Mouse (Mus musculus): ENCODE data around the gene Fat1. TPM values are rescaled to one million over a fixed set of nuclear protein-coding genes. Genes with fewer than 3 reads are reported as not detected.
A peak's percentile ranks its signal among the peaks of the same experiment; 100 is the strongest.

The Fat1 gene
- polyA plus RNA-seq, 1 experiment, result 11.5 TPM

- Histone ChIP-seq H3K79me2 (ENCODE audit: control insufficient read depth, insufficient read depth) (peaks cover 9% of the 10 kb centered on the region), H3K4me2 (ENCODE audit: low read depth) (no peak overlapping the region), H3K36me3 (ENCODE audit: control insufficient read depth, insufficient read depth) (peaks cover 23% of the 10 kb centered on the region), H3K27me3 (ENCODE audit: control insufficient read depth, insufficient read depth, insufficient read length) (no peaks in the 10 kb centered on the region), H3ac (ENCODE audit: control insufficient read depth, insufficient read length) (no peak overlapping the region), H3K4me3 (no peak overlapping the region)
- no peak for TF ChIP-seq TCF3 (IDR thresholded peaks at IDR 0.05; ENCODE audit: insufficient read length, low read depth)
- no peak for TF ChIP-seq SRF (IDR thresholded peaks at IDR 0.05; ENCODE audit: control insufficient read depth, insufficient read length, low read depth)
- no peak for TF ChIP-seq E2F4 (IDR thresholded peaks at IDR 0.05; ENCODE audit: insufficient read depth)
- TF ChIP-seq USF1 (IDR thresholded peaks at IDR 0.05; ENCODE audit: low read depth), result no peak
- TF ChIP-seq REST (IDR thresholded peaks at IDR 0.05; ENCODE audit: insufficient read depth, insufficient read length), result no peak
- no peak for TF ChIP-seq MYOD1 (IDR thresholded peaks at IDR 0.05; ENCODE audit: control insufficient read depth in 1 of 3, insufficient read length in 2 of 3, low read depth in 2 of 3)
- TF ChIP-seq POLR2AphosphoS2 (IDR thresholded peaks at IDR 0.05; ENCODE audit: insufficient read length, low read depth), result no peak
- no peak for TF ChIP-seq MYOG (IDR thresholded peaks at IDR 0.05; ENCODE audit: control insufficient read depth in 1 of 3, insufficient read depth in 1 of 3, insufficient read length in 2 of 3, low read depth in 2 of 3)
- TF ChIP-seq POLR2A (IDR thresholded peaks at IDR 0.05; ENCODE audit: insufficient read length, low read depth), result no peak
- TF ChIP-seq TCF12 (IDR thresholded peaks at IDR 0.05; ENCODE audit: insufficient read depth, poor library complexity, severe bottlenecking), result no peak
- no peak for TF ChIP-seq MAX (IDR thresholded peaks at IDR 0.05; ENCODE audit: low read depth)
Measured at GRCm38 (mm10) chr8:44993376-44993775, 58.1 kb downstream of the Fat1 start.

DNA sequence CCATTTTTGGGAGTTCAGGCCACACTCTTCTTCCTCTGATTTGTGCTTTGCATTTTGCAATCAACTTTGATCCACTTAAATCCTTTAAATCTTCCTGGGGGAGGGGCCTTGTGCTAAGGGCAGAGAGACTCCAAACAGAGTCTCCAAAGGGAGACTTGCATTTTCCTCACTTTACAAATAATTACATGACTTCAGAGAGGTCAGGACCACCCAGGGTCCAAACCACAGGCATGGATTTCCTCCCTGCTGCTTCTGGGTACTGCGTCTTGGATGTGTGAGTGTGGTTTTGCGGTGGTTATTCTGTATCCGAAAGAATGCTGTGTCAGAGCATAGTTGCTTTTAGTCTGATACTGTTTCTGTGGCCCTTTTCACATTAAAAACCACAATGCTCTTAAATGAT, 61.2 kb downstream of the Fat1 start:
- TF ChIP-seq POLR2AphosphoS2 (IDR thresholded peaks at IDR 0.05; ENCODE audit: insufficient read length, low read depth) (no peak), MYOG (IDR thresholded peaks at IDR 0.05; ENCODE audit: control insufficient read depth in 1 of 3, insufficient read depth in 1 of 3, insufficient read length in 2 of 3, low read depth in 2 of 3) (peak in 1 of 3 experiments; percentile 15)
- peaks cover 9% of the 10 kb centered on the region for H3K79me2 ChIP-seq (ENCODE audit: control insufficient read depth, insufficient read depth)
- no peak overlapping the region for H3K4me3 ChIP-seq
- no peaks in the 10 kb centered on the region for H3K27me3 ChIP-seq (ENCODE audit: control insufficient read depth, insufficient read depth, insufficient read length)
- H3K4me2 ChIP-seq (ENCODE audit: low read depth), result peak overlapping the region; percentile 59
- H3K36me3 ChIP-seq (ENCODE audit: control insufficient read depth, insufficient read depth), result no peaks in the 10 kb centered on the region
- no peak overlapping the region for H3ac ChIP-seq (ENCODE audit: control insufficient read depth, insufficient read length)

DNA sequence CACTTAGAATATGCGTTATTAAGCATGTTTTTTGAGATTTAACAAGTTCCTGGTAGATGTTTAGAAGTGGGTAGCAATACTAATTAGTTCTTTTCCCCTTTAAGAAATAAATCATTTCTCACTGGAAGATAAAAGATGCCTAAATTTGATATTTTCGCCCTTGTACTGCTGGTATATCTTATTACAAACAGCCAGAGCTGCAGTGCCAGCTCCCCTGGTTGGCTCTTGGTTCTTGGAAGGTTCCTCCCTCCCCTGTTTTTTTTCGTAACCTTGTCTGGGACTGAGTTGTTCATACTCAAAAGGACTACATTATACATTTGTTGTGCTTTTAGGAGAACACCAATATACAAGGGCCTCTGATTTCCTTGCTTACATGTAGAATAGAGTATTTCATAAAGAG, 62.1 kb downstream of the Fat1 start:
- Histone ChIP-seq H3K36me3 (ENCODE audit: control insufficient read depth, insufficient read depth) (no peaks in the 10 kb centered on the region), H3K79me2 (ENCODE audit: control insufficient read depth, insufficient read depth) (peaks cover 9% of the 10 kb centered on the region), H3K27me3 (ENCODE audit: control insufficient read depth, insufficient read depth, insufficient read length) (no peaks in the 10 kb centered on the region), H3K4me2 (ENCODE audit: low read depth) (peak overlapping the region; percentile 59), H3ac (ENCODE audit: control insufficient read depth, insufficient read length) (no peak overlapping the region), H3K4me3 (no peak overlapping the region)
- no peak for TF ChIP-seq MAX (IDR thresholded peaks at IDR 0.05; ENCODE audit: low read depth)
- no peak for TF ChIP-seq REST (IDR thresholded peaks at IDR 0.05; ENCODE audit: insufficient read depth, insufficient read length)
- no peak for TF ChIP-seq CEBPB (IDR thresholded peaks at IDR 0.05; ENCODE audit: insufficient read depth, poor library complexity, severe bottlenecking)
- no peak for TF ChIP-seq TCF12 (IDR thresholded peaks at IDR 0.05; ENCODE audit: insufficient read depth, poor library complexity, severe bottlenecking)
- TF ChIP-seq MYOG (IDR thresholded peaks at IDR 0.05; ENCODE audit: control insufficient read depth in 1 of 3, insufficient read depth in 1 of 3, insufficient read length in 2 of 3, low read depth in 2 of 3), result no peak

DNA sequence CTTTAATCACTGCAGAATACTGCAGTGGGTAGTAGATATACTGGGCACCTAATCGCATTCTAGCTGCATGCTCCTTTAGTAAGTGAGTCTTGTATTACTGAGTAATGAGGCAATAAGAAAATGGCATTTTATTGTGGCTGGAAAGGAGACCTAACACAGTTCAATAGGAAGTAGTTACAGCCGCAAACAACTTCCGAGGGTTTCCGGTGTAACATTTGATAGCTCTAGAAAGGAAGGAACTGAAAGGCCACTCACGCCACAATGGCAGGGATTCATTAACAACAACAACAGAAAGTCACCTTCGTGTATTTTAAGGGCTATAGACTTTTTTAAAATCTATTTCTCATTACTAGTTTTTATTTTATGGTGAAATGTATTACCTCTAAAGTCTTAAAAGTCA, 62.6 kb downstream of the Fat1 start:
- peaks cover 9% of the 10 kb centered on the region for H3K79me2 ChIP-seq (ENCODE audit: control insufficient read depth, insufficient read depth)
- no peaks in the 10 kb centered on the region for H3K27me3 ChIP-seq (ENCODE audit: control insufficient read depth, insufficient read depth, insufficient read length)
- H3K4me3 ChIP-seq, result no peak overlapping the region
- no peak overlapping the region for H3ac ChIP-seq (ENCODE audit: control insufficient read depth, insufficient read length)
- H3K36me3 ChIP-seq (ENCODE audit: control insufficient read depth, insufficient read depth), result no peaks in the 10 kb centered on the region
- no peak overlapping the region for H3K4me2 ChIP-seq (ENCODE audit: low read depth)
- TF ChIP-seq MYOD1 (IDR thresholded peaks at IDR 0.05; ENCODE audit: control insufficient read depth in 1 of 3, insufficient read length in 2 of 3, low read depth in 2 of 3), result no peak
- no peak for TF ChIP-seq MAX (IDR thresholded peaks at IDR 0.05; ENCODE audit: low read depth)
- no peak for TF ChIP-seq TCF12 (IDR thresholded peaks at IDR 0.05; ENCODE audit: insufficient read depth, poor library complexity, severe bottlenecking)
- no peak for TF ChIP-seq E2F4 (IDR thresholded peaks at IDR 0.05; ENCODE audit: insufficient read depth)
- no peak for TF ChIP-seq USF1 (IDR thresholded peaks at IDR 0.05; ENCODE audit: low read depth)
- TF ChIP-seq POLR2AphosphoS2 (IDR thresholded peaks at IDR 0.05; ENCODE audit: insufficient read length, low read depth), result no peak
- no peak for TF ChIP-seq SRF (IDR thresholded peaks at IDR 0.05; ENCODE audit: control insufficient read depth, insufficient read length, low read depth)
- no peak for TF ChIP-seq POLR2A (IDR thresholded peaks at IDR 0.05; ENCODE audit: insufficient read length, low read depth)
- no peak for TF ChIP-seq CEBPB (IDR thresholded peaks at IDR 0.05; ENCODE audit: insufficient read depth, poor library complexity, severe bottlenecking)
- TF ChIP-seq MYOG (IDR thresholded peaks at IDR 0.05; ENCODE audit: control insufficient read depth in 1 of 3, insufficient read depth in 1 of 3, insufficient read length in 2 of 3, low read depth in 2 of 3), result no peak

DNA sequence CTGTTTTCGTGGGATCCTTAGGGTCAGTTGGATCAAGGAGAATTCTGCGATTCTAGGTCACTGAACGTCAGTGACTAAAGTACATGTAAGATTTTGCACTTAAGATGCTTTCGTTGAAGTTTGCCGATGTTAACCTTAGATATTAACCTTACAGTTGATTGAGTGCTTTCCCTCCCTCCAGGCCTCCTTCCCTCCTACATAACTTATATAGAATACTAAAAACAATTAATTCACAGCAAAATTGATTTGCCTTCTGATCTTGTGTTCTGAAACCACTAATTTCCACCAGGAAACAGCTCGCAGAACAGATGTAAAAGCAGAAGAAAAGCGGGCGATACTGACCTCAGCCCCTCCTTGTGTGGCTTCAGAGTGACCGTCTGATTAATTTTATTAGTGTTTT, 63.0 kb downstream of the Fat1 start:
- H3K79me2 ChIP-seq (ENCODE audit: control insufficient read depth, insufficient read depth), result peaks cover 9% of the 10 kb centered on the region
- no peak overlapping the region for H3K4me3 ChIP-seq
- TF ChIP-seq SRF (IDR thresholded peaks at IDR 0.05; ENCODE audit: control insufficient read depth, insufficient read length, low read depth) (no peak), USF1 (IDR thresholded peaks at IDR 0.05; ENCODE audit: low read depth) (no peak), MYOG (IDR thresholded peaks at IDR 0.05; ENCODE audit: control insufficient read depth in 1 of 3, insufficient read depth in 1 of 3, insufficient read length in 2 of 3, low read depth in 2 of 3) (no peak), POLR2AphosphoS2 (IDR thresholded peaks at IDR 0.05; ENCODE audit: insufficient read length, low read depth) (no peak), MYOD1 (IDR thresholded peaks at IDR 0.05; ENCODE audit: control insufficient read depth in 1 of 3, insufficient read length in 2 of 3, low read depth in 2 of 3) (no peak), TCF3 (IDR thresholded peaks at IDR 0.05; ENCODE audit: insufficient read length, low read depth) (no peak), POLR2A (IDR thresholded peaks at IDR 0.05; ENCODE audit: insufficient read length, low read depth) (no peak), TCF12 (IDR thresholded peaks at IDR 0.05; ENCODE audit: insufficient read depth, poor library complexity, severe bottlenecking) (no peak), MAX (IDR thresholded peaks at IDR 0.05; ENCODE audit: low read depth) (no peak), E2F4 (IDR thresholded peaks at IDR 0.05; ENCODE audit: insufficient read depth) (no peak), CEBPB (IDR thresholded peaks at IDR 0.05; ENCODE audit: insufficient read depth, poor library complexity, severe bottlenecking) (no peak)

More for the DNA sequence above, 63.0 kb downstream of the Fat1 start:
- Histone ChIP-seq H3K27me3 (ENCODE audit: control insufficient read depth, insufficient read depth, insufficient read length) (no peaks in the 10 kb centered on the region), H3K4me2 (ENCODE audit: low read depth) (no peak overlapping the region), H3K36me3 (ENCODE audit: control insufficient read depth, insufficient read depth) (no peaks in the 10 kb centered on the region), H3ac (ENCODE audit: control insufficient read depth, insufficient read length) (no peak overlapping the region)

All from myocyte (in vitro differentiated cells).